In the genomic region with DNA sequence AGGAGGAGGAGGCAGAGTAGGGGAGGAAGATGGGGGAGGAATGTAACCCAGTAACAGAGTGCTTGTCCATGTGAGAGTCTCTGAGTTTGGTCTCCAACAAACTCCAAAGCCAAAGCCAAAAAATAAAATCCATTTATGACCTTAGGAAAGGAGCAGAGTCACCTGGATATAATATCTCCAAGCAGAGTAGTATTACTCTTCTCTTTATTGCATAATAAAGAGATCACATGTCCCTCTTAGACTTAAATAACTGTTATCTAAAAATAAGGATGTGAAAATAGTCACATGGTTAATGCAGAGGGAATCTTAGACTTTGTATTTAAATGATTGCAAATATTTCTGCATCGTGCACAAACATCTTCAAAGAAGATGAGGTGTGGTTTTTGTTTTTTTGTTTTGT, we compare ENCODE assay signal across 18 mouse cellular contexts.
"Had no signal": no experiment of that assay in that cellular context is flagged by ENCODE, and none has a peak within 500 bp of the region (broad histone marks: within the 10 kb centered on the region; RNA-seq: fewer than 3 reads in every experiment).

No protein-coding gene starts in this region.

- H3K4me2 ChIP-seq: liver, embryonic 13.5 days; liver, embryonic 15.5 days; lung, embryonic 15.5 days; midbrain, embryonic 12.5 days; neural tube, embryonic 13.5 days; neural tube, embryonic 15.5 days had no signal

- H3K4me3 ChIP-seq: liver, embryonic 13.5 days; liver, embryonic 15.5 days; lung, embryonic 15.5 days; midbrain, embryonic 12.5 days; myocyte; neural tube, embryonic 13.5 days; neural tube, embryonic 15.5 days had no signal

- H3K27me3 ChIP-seq: neural tube, embryonic 13.5 days had no signal

- H3K4me1 ChIP-seq: liver, embryonic 13.5 days; liver, embryonic 15.5 days; lung, embryonic 15.5 days had no signal

- H3K36me3 ChIP-seq: liver, embryonic 13.5 days; liver, embryonic 15.5 days; lung, embryonic 15.5 days; midbrain, embryonic 12.5 days; neural tube, embryonic 13.5 days; neural tube, embryonic 15.5 days had no signal

- H3K9me3 ChIP-seq: liver, embryonic 13.5 days; liver, embryonic 15.5 days; lung, embryonic 15.5 days; midbrain, embryonic 12.5 days; neural tube, embryonic 13.5 days; neural tube, embryonic 15.5 days had no signal

- H3K27ac ChIP-seq: liver, embryonic 13.5 days; liver, embryonic 15.5 days; lung, embryonic 15.5 days; midbrain, embryonic 12.5 days; neural tube, embryonic 13.5 days; neural tube, embryonic 15.5 days had no signal

- H3K9ac ChIP-seq: liver, embryonic 13.5 days; liver, embryonic 15.5 days; liver, postnatal 0 days; lung, embryonic 15.5 days; midbrain, embryonic 12.5 days; neural tube, embryonic 13.5 days; neural tube, embryonic 15.5 days had no signal

- DNase-seq: liver, embryonic 13.5 days; liver, postnatal 0 days; lung, adult 2 months; midbrain, embryonic 14.5 days; retina, postnatal 1 day; right cerebral cortex, adult 18-20 months; right cerebral cortex, postnatal 25 days; right cerebral cortex, postnatal 4 days; spleen, adult 18-20 months; thymus, adult 18-20 months; thymus, postnatal 14 days; thymus, postnatal 36 days had no signal
